Mouse (Mus musculus) neural tube, embryonic 15.5 days (tissue): ENCODE data around the gene Gm5065. TPM values are rescaled to one million over a fixed set of nuclear protein-coding genes. Genes with fewer than 3 reads are reported as not detected.

ENCODE experiments used
- ATAC-seq: fragments of 200-750 bp; cut with Nextera tagmentation; 2 replicates; pipeline ENCODE4 v1.8.0; 2017; ENCODE audit warnings: mild to moderate bottlenecking, moderate TSS enrichment, moderate library complexity; ENCODE audit not compliant: low FRiP score
- H3K27ac ChIP-seq: fragments of 300-500 bp; sonication (generic); replicated peaks from 2 replicates; pipeline ENCODE4 v1.5.1; 2015; ENCODE audit warnings: mild to moderate bottlenecking, inconsistent platforms
- H3K27me3 ChIP-seq: fragments of 300-500 bp; sonication (generic); replicated peaks from 2 replicates; pipeline ENCODE4 v1.6.1; 2015; ENCODE audit warnings: inconsistent platforms
- H3K36me3 ChIP-seq: fragments of 300-500 bp; sonication (generic); 2 replicates; pipeline ENCODE4 v1.6.1; 2015; ENCODE audit warnings: inconsistent platforms
- H3K4me1 ChIP-seq: fragments of 300-500 bp; sonication (generic); 2 replicates; pipeline ENCODE4 v1.6.1; 2015; ENCODE audit warnings: inconsistent platforms
- H3K4me2 ChIP-seq: fragments of 300-500 bp; sonication (generic); 2 replicates; pipeline ENCODE4 v1.6.1; 2015; ENCODE audit warnings: inconsistent platforms, mild to moderate bottlenecking, moderate library complexity
- H3K4me3 ChIP-seq: fragments of 300-500 bp; sonication (generic); replicated peaks from 2 replicates; pipeline ENCODE4 v1.5.1; 2015; ENCODE audit warnings: mild to moderate bottlenecking, inconsistent platforms
- H3K9ac ChIP-seq: fragments of 300-500 bp; sonication (generic); replicated peaks from 2 replicates; pipeline ENCODE4 v1.6.1; 2015; ENCODE audit warnings: mild to moderate bottlenecking, inconsistent platforms
- H3K9me3 ChIP-seq: fragments of 300-500 bp; sonication (generic); replicated peaks from 2 replicates; pipeline ENCODE4 v1.6.1; 2016; ENCODE audit warnings: inconsistent platforms
- WGBS: fragments of 180-500 bp; shearing (Covaris S2); methylation state at CpG from one replicate; pipeline ENCODE4 v1.1.7; 2015; ENCODE audit warnings: mixed read lengths; 5-methylcytosine and 5-hydroxymethylcytosine counted together
- polyA plus RNA-seq: library from polyadenylated mRNA; unstranded; fragments of >200 nt; fragmentation: Nextera tagmentation; extraction: Ambion mirVana; gene quantifications from 2 replicates; pipeline ENCODE4 v1.2.1, GENCODE M21; 2015

Gm5065 gene
- not detected in 2 replicates for polyA plus RNA-seq

DNA sequence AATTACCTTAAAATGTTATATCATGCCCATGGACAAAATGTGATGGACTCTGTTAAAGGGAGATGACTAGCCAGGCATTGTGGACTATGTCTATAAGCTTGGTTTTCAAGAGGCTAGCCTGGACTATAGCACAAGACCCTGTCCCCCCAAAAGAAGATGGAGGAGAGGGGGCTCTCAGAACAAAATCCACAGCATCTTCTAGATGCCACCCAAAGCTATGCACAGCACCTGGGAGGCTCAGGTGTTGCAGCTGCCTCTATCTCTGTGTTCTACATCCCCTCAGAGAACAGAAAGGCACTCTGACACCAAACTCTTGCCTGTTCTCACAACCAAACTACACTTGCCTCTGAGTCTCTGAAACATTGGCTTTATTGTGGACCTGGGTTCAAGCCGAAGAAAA is at the start of gene Gm5065:
Gene Gm5065, plus strand, starts transcription at position 301 of the 400 bp plus-strand sequence.
- no peaks in the 10 kb centered on the region for H3K36me3 ChIP-seq
- H3K4me2 ChIP-seq = no peak within 1 kb of the TSS
- no peaks in the 10 kb centered on the region for H3K27me3 ChIP-seq
- peaks cover 27% of the 10 kb centered on the region; the same call in 1 of the 2 replicates for H3K9me3 ChIP-seq
- H3K4me3 ChIP-seq = no peak within 1 kb of the TSS
- WGBS = 89% methylated on average over 1 of the region's 1 CpGs
- H3K27ac ChIP-seq = no peak within 1 kb of the TSS
- H3K9ac ChIP-seq = no peak within 1 kb of the TSS
- ATAC-seq = no peak
- no peaks in the 10 kb centered on the region for H3K4me1 ChIP-seq

DNA sequence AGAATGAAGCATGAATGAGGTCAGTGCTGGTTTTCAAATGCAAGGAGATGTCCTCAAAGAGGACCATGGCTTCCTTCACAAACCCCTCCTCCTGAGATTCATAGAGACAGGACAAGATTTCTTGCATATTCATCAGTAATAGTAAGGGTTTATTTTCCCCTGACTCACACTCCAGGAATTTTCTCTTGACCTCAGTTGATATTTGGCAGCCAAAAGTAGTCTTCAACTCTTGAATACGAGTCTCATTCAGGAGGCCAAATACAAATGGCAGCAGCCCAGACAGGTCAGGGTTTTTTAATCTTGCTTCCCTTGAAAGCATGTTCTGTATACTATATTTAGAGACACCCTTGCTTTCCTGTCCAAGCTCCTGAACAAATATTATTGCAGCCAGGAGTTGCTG is 22.8 kb upstream of the Gm5065 start:
- no peaks in the 10 kb centered on the region for H3K27me3 ChIP-seq
- no peaks in the 10 kb centered on the region for H3K36me3 ChIP-seq
- no peaks in the 10 kb centered on the region for H3K4me1 ChIP-seq
- 89% methylated on average over 1 of the region's 1 CpGs for WGBS
- H3K9me3 ChIP-seq = peaks cover 18% of the 10 kb centered on the region; the same call in 1 of the 2 replicates
- H3K4me3 ChIP-seq = no peak overlapping the region
- no peak overlapping the region for H3K9ac ChIP-seq
- H3K4me2 ChIP-seq = no peak overlapping the region
- ATAC-seq = no peak
- H3K27ac ChIP-seq = no peak overlapping the region

GRCm38 (mm10) chr7:5350935-5351334 is 598 bp downstream of the Gm5065 start, which contains the start of gene Nlrp2:
TSS of gene Nlrp2 (minus strand) at chr7:5351035.
- H3K4me2 ChIP-seq = no peak within 1 kb of the TSS
- 91% methylated on average over 4 of the region's 4 CpGs for WGBS
- H3K27ac ChIP-seq = no peak within 1 kb of the TSS
- H3K36me3 ChIP-seq = no peaks in the 10 kb centered on the region
- peaks cover 34% of the 10 kb centered on the region; the same call in 1 of the 2 replicates for H3K9me3 ChIP-seq
- no peaks in the 10 kb centered on the region for H3K27me3 ChIP-seq
- H3K9ac ChIP-seq = no peak within 1 kb of the TSS
- ATAC-seq = no peak
- no peak within 1 kb of the TSS for H3K4me3 ChIP-seq
- no peaks in the 10 kb centered on the region for H3K4me1 ChIP-seq

GRCm38 (mm10) chr7:5363599-5363998 is 13.3 kb downstream of the Gm5065 start:
- no peak for ATAC-seq
- no peak overlapping the region for H3K4me2 ChIP-seq
- no peaks in the 10 kb centered on the region for H3K36me3 ChIP-seq
- peaks cover 42% of the 10 kb centered on the region for H3K9me3 ChIP-seq
- 93% methylated on average over 5 of the region's 5 CpGs for WGBS
- no peak overlapping the region for H3K9ac ChIP-seq
- no peak overlapping the region for H3K4me3 ChIP-seq
- H3K27me3 ChIP-seq = no peaks in the 10 kb centered on the region
- no peak overlapping the region for H3K27ac ChIP-seq
- H3K4me1 ChIP-seq = no peaks in the 10 kb centered on the region

DNA sequence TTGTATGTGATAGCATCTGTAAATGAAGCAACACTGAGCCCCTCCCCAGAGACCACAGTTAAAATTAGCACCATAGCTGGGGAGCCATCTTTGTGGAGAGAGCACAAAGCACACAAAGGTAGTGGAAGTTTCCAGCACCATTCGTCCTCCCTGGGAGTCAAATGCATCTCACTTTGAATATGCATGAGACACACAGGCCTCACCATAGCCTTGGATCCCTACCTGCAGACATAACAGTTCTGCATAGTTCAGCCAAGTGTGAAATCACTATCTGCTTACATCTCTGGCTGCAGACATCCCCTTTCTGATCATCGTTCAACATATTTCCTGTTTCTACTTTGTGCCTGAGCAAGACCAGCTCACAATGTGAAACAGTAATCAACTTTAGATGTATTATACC is 16.4 kb downstream of the Gm5065 start:
- Histone ChIP-seq H3K4me3 (no peak overlapping the region), H3K36me3 (no peaks in the 10 kb centered on the region), H3K9me3 (peaks cover 30% of the 10 kb centered on the region), H3K9ac (no peak overlapping the region), H3K4me2 (no peak overlapping the region), H3K27me3 (no peaks in the 10 kb centered on the region), H3K4me1 (no peaks in the 10 kb centered on the region), H3K27ac (no peak overlapping the region)
- whole genome bisulfite sequencing = 86% methylated on average over 2 of the region's 2 CpGs
- no peak for ATAC-seq

GRCm38 (mm10) chr7:5406201-5406600 is 55.9 kb downstream of the Gm5065 start:
- no peak overlapping the region for H3K9ac ChIP-seq
- no peak overlapping the region for H3K27ac ChIP-seq
- H3K4me1 ChIP-seq = no peaks in the 10 kb centered on the region
- ATAC-seq = no peak
- 58% methylated on average over 2 of the region's 2 CpGs for WGBS
- H3K4me3 ChIP-seq = no peak overlapping the region
- no peaks in the 10 kb centered on the region for H3K36me3 ChIP-seq
- no peak overlapping the region for H3K4me2 ChIP-seq
- H3K9me3 ChIP-seq = peaks cover 12% of the 10 kb centered on the region; the same call in 1 of the 2 replicates
- no peaks in the 10 kb centered on the region for H3K27me3 ChIP-seq

Other genes with a start within 250 kb of the Gm5065 start
- gene Rfpl4, start 233.6 kb upstream of the Gm5065 start, polyA plus RNA-seq = not detected in 2 replicates
- gene Rasl2-9, start 224.6 kb upstream of the Gm5065 start, polyA plus RNA-seq = 0.47 and 0.60 TPM in 2 replicates
- gene Vmn1r55, start 200.9 kb upstream of the Gm5065 start, polyA plus RNA-seq = 0.05 and 0.13 TPM in 2 replicates
- gene Vmn1r56, start 153.8 kb upstream of the Gm5065 start, polyA plus RNA-seq = not detected in 2 replicates
- not detected in 2 replicates for gene Vmn1r57, start 132.0 kb upstream of the Gm5065 start, polyA plus RNA-seq
- not detected in 2 replicates for gene Nlrp2, start 498 bp downstream of the Gm5065 start, polyA plus RNA-seq
- not detected in 2 replicates for gene Vmn1r58, start 62.9 kb downstream of the Gm5065 start, polyA plus RNA-seq
- gene Vmn1r59, start 106.2 kb downstream of the Gm5065 start, polyA plus RNA-seq = not detected in 2 replicates
- not detected in 2 replicates for gene Vmn2r28, start 143.4 kb downstream of the Gm5065 start, polyA plus RNA-seq
- not detected in 2 replicates for gene Vmn1r60, start 196.8 kb downstream of the Gm5065 start, polyA plus RNA-seq